Mouse (Mus musculus) kidney, adult 2 months (tissue): ENCODE data around the gene Rrp15.

Source experiments
- CTCF ChIP-seq: fragments of 200-500 bp; conservative IDR thresholded peaks from 2 replicates; pipeline ENCODE4 v1.5.1; 2011; ENCODE audit warnings: low read depth, mild to moderate bottlenecking, control low read depth, low read length, moderate library complexity, mixed read lengths; ENCODE audit not compliant: insufficient read depth, insufficient read length
- POLR2A ChIP-seq: fragments of 200-500 bp; IDR thresholded peaks from one replicate; pipeline ENCODE4 v1.6.1; 2011; ENCODE audit warnings: low read depth, low read length, control low read depth

GRCm38 (mm10) chr1:186785359-186785758 is 36.2 kb upstream of the Rrp15 start:
- no peak for TF ChIP-seq CTCF
- no peak for TF ChIP-seq POLR2A
